Mouse (Mus musculus) hindbrain, embryonic 13.5 days (tissue): ENCODE measurements at regions not wholly inside any gene's neighbourhood (a gene's known extent, or its start where the extent isn't known, plus 50 kb on each side); places are given as distances from the start of the nearest gene placed in this dataset.
A peak's percentile ranks its signal among the peaks of the same experiment; 100 is the strongest.

ENCODE experiments used
- ATAC-seq: fragments of 200-750 bp; cut with Nextera tagmentation; 2 replicates; pipeline ENCODE4 v1.8.0; 2017; ENCODE audit warnings: moderate TSS enrichment; ENCODE audit not compliant: low FRiP score
- H3K27ac ChIP-seq: fragments of 300-500 bp; sonication (generic); 2 replicates; pipeline ENCODE4 v1.5.1; 2015; ENCODE audit warnings: inconsistent platforms, mild to moderate bottlenecking, moderate library complexity
- H3K27me3 ChIP-seq: fragments of 300-500 bp; sonication (generic); 2 replicates; pipeline ENCODE4 v1.6.1; 2015; ENCODE audit warnings: mild to moderate bottlenecking, inconsistent platforms
- H3K36me3 ChIP-seq: fragments of 300-500 bp; sonication (generic); 2 replicates; pipeline ENCODE4 v1.6.1; 2015; ENCODE audit warnings: mild to moderate bottlenecking, inconsistent platforms
- H3K4me1 ChIP-seq: fragments of 300-500 bp; sonication (generic); replicated peaks from 2 replicates; pipeline ENCODE4 v1.6.1; 2015; ENCODE audit warnings: inconsistent platforms
- H3K4me2 ChIP-seq: fragments of 300-500 bp; sonication (generic); 2 replicates; pipeline ENCODE4 v1.6.1; 2015; ENCODE audit warnings: inconsistent platforms, mild to moderate bottlenecking, moderate library complexity
- H3K4me3 ChIP-seq: fragments of 300-500 bp; sonication (generic); 2 replicates; pipeline ENCODE4 v1.5.1; 2015; ENCODE audit warnings: mild to moderate bottlenecking, inconsistent platforms
- H3K9ac ChIP-seq: fragments of 300-500 bp; sonication (generic); 2 replicates; pipeline ENCODE4 v1.6.1; 2015; ENCODE audit warnings: mild to moderate bottlenecking, inconsistent platforms
- H3K9me3 ChIP-seq: fragments of 300-500 bp; sonication (generic); 2 replicates; pipeline ENCODE4 v1.6.1; 2016; ENCODE audit warnings: inconsistent platforms
- WGBS: fragments of 180-500 bp; shearing (Covaris S2); methylation state at CpG from one replicate; pipeline ENCODE4 v1.1.7; 2015; 5-methylcytosine and 5-hydroxymethylcytosine counted together

DNA sequence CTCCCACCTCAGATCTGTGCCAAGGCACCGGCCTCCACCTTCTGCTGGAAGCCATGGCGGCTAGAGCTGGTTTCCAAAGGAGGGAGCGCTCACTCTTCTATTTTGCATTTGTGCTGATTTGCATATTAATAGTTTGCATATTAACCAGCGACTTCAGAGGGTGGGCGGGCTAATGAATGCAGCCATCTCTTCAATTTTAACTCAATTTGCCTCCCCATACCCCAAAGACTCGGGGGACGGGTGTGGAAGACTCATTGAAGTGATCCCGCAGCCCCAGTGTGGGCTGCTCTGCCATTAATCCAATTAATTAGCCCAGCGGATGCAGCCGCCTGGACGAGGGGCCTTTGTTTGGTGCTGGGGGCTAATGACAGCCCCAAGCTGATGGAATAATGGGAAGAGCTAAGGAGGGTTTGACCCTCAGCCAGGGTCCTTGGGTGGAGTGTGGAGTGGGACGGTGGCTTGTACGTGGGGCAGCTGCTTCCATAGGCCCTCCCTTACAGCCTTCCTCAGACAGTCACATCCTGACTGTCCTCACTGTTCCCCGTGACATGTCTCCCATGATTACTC lies 103.0 kb downstream of the Gm26897 start:
- Histone ChIP-seq H3K36me3 (no peaks in the 10 kb centered on the region), H3K4me1 (peaks cover 21% of the 10 kb centered on the region), H3K9ac (no peak overlapping the region; the same call in 1 of the 2 replicates), H3K4me2 (peak overlapping the region; percentile 25), H3K4me3 (no peak overlapping the region), H3K27me3 (peaks cover 23% of the 10 kb centered on the region), H3K9me3 (no peaks in the 10 kb centered on the region), H3K27ac (peak overlapping the region; percentile 83)
- WGBS: 7% methylated on average over 14 of the region's 14 CpGs
- ATAC-seq: peak; percentile 80

DNA sequence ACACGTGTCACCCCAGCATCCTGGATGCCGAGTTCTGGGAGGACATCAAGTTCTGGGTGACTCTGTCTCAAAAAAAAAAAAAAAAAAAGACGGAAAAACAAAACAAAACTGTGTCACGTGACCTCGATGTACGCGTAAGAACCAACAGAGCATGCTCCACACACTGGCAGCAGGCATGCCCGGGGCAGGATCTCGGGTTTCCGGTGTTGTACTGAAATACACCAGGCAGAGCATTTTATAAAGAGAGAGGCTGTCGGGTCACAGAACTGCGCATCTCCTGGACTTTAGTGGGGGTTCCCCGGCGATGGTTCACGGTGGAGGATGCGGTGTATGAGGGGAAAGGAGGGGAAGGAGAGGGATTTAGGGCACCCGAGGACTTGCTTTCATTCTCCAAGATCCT lies 108.7 kb downstream of the Gm26897 start:
- H3K36me3 ChIP-seq: no peaks in the 10 kb centered on the region
- 0 out of 2 replicates have a peak, but pooled peaks cover 23% of the 10 kb centered on the region for H3K27me3 ChIP-seq
- WGBS: 50% methylated on average over 17 of the region's 17 CpGs
- peaks cover 32% of the 10 kb centered on the region for H3K4me1 ChIP-seq
- no peak for ATAC-seq
- H3K9ac ChIP-seq: no peak overlapping the region
- no peak overlapping the region for H3K4me3 ChIP-seq
- no peaks in the 10 kb centered on the region for H3K9me3 ChIP-seq
- H3K27ac ChIP-seq: peak overlapping the region; percentile 66; the same call in 1 of the 2 replicates
- 0 out of 2 replicates have a peak overlapping the region, but pooled peaks have one; percentile 2 for H3K4me2 ChIP-seq

GRCm38 (mm10) chr5:111843622-111844239 lies 110.0 kb downstream of the Gm26897 start:
- 29% methylated on average over 17 of the region's 17 CpGs for WGBS
- no peak for ATAC-seq
- H3K4me1 ChIP-seq: peaks cover 32% of the 10 kb centered on the region
- no peak overlapping the region for H3K9ac ChIP-seq
- no peaks in the 10 kb centered on the region for H3K9me3 ChIP-seq
- no peak overlapping the region for H3K4me3 ChIP-seq
- H3K27ac ChIP-seq: peak overlapping the region; percentile 59
- no peaks in the 10 kb centered on the region for H3K36me3 ChIP-seq
- 0 out of 2 replicates have a peak, but pooled peaks cover 17% of the 10 kb centered on the region for H3K27me3 ChIP-seq
- H3K4me2 ChIP-seq: peak overlapping the region; percentile 10

DNA sequence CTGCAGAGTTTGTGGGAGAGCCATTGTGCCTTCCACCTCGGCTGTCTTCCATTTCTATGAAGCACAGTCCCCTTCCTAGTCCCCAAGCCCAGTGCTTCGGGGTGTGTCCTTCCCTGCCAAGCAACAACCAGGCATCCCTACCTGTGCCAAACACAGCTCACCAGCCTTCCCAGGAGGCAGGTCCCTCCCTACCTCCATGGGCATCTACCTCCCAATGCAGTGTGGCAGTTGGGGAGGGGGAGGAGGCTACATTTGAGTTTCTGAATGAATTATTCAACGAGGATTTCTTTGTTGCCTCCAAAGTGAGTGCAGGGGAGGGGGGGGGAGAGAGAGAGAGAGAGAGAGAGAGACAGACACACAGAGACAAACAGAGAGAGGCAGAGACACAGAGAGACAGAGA lies 110.8 kb downstream of the Gm26897 start:
- no peaks in the 10 kb centered on the region for H3K36me3 ChIP-seq
- peak overlapping the region; percentile 59; the same call in 1 of the 2 replicates for H3K27ac ChIP-seq
- no peak overlapping the region for H3K4me2 ChIP-seq
- H3K27me3 ChIP-seq: 0 out of 2 replicates have a peak, but pooled peaks cover 16% of the 10 kb centered on the region
- no peak overlapping the region for H3K4me3 ChIP-seq
- ATAC-seq: no peak
- H3K9me3 ChIP-seq: no peaks in the 10 kb centered on the region
- no peak overlapping the region for H3K9ac ChIP-seq
- peaks cover 32% of the 10 kb centered on the region for H3K4me1 ChIP-seq
- 32% methylated on average over 3 of the region's 3 CpGs for WGBS

- ATAC-seq: no peak
- WGBS: 83% methylated on average over 9 of the region's 10 CpGs
Measured at GRCm38 (mm10) chr5:111848917-111849316, 115.2 kb downstream of the Gm26897 start.

DNA sequence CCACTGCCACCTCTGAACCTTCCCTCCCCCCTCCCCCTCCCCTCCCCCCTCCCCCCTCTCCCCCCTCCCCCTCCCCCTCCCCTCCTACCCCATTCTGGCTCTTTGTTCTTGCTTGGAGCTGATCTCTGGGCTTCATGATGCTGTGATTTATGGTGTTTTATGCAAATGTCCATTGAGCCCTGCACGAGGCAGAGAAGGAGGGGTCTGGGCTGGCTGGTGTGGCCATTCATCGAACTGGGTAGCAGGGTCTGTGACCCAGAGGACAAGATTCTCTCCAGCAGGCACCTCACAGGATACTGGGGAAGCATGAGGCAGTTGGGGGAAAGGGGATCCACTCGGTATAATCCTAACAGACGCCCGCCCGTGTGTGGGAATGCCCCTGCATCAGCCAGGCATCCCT lies 119.0 kb downstream of the Gm26897 start:
- 0 out of 2 replicates have a peak, but pooled peaks have one; percentile 29 for ATAC-seq
- 17% methylated on average over 6 of the region's 6 CpGs for WGBS

More at GRCm38 (mm10) chr5:111848917-111849316, 115.2 kb downstream of the Gm26897 start:
- Histone ChIP-seq H3K4me3 (no peak overlapping the region), H3K36me3 (no peaks in the 10 kb centered on the region), H3K9me3 (no peaks in the 10 kb centered on the region), H3K27me3 (0 out of 2 replicates have a peak, but pooled peaks cover 20% of the 10 kb centered on the region), H3K27ac (no peak overlapping the region), H3K4me2 (no peak overlapping the region), H3K4me1 (peaks cover 29% of the 10 kb centered on the region), H3K9ac (no peak overlapping the region)

GRCm38 (mm10) chr5:111855366-111855765 lies 121.6 kb downstream of the Gm26897 start:
- Histone ChIP-seq H3K9ac (no peak overlapping the region), H3K9me3 (no peaks in the 10 kb centered on the region), H3K36me3 (no peaks in the 10 kb centered on the region), H3K4me3 (no peak overlapping the region), H3K4me2 (no peak overlapping the region), H3K4me1 (peaks cover 37% of the 10 kb centered on the region), H3K27me3 (peaks cover 17% of the 10 kb centered on the region), H3K27ac (no peak overlapping the region)
- ATAC-seq: no peak
- WGBS: 85% methylated on average over 2 of the region's 2 CpGs

More for the DNA sequence above, 119.0 kb downstream of the Gm26897 start:
- Histone ChIP-seq H3K4me2 (no peak overlapping the region), H3K9me3 (no peaks in the 10 kb centered on the region), H3K4me1 (peaks cover 31% of the 10 kb centered on the region), H3K27me3 (peaks cover 20% of the 10 kb centered on the region), H3K36me3 (no peaks in the 10 kb centered on the region), H3K27ac (no peak overlapping the region), H3K9ac (no peak overlapping the region), H3K4me3 (no peak overlapping the region)

- H3K27me3 ChIP-seq: peaks cover 7% of the 10 kb centered on the region
- no peaks in the 10 kb centered on the region for H3K36me3 ChIP-seq
- WGBS: 22% methylated on average over 7 of the region's 7 CpGs
- H3K9ac ChIP-seq: no peak overlapping the region
- no peak overlapping the region for H3K4me2 ChIP-seq
- H3K4me1 ChIP-seq: peaks cover 35% of the 10 kb centered on the region
- no peak for ATAC-seq
- H3K27ac ChIP-seq: no peak overlapping the region
- no peaks in the 10 kb centered on the region for H3K9me3 ChIP-seq
- no peak overlapping the region for H3K4me3 ChIP-seq
Measured at GRCm38 (mm10) chr5:111857200-111857599, 123.5 kb downstream of the Gm26897 start.

DNA sequence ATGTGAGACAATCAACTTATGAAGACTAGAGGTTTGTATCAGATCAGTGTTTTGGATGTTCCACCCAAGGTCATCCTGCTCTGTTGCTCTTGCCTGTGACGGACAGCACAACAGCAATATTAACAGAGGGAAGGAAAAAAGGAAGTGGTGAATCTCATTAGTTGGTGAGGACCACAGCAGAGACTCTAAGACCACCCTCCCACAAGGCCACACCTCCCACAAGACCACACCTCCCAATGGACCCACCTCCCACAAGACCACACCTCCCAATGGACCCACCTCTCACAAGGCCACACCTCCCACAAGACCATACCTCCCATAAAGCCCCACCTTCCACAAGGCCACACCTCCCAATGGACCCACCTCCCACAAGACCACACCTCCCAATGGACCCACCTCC lies 126.7 kb downstream of the Gm26897 start:
- no peaks in the 10 kb centered on the region for H3K36me3 ChIP-seq
- peaks cover 3% of the 10 kb centered on the region for H3K27me3 ChIP-seq
- no peak for ATAC-seq
- 88% methylated on average over 1 of the region's 1 CpGs for WGBS
- peaks cover 18% of the 10 kb centered on the region for H3K4me1 ChIP-seq
- H3K4me2 ChIP-seq: no peak overlapping the region
- no peak overlapping the region for H3K9ac ChIP-seq
- H3K4me3 ChIP-seq: no peak overlapping the region
- H3K27ac ChIP-seq: no peak overlapping the region
- H3K9me3 ChIP-seq: no peaks in the 10 kb centered on the region

DNA sequence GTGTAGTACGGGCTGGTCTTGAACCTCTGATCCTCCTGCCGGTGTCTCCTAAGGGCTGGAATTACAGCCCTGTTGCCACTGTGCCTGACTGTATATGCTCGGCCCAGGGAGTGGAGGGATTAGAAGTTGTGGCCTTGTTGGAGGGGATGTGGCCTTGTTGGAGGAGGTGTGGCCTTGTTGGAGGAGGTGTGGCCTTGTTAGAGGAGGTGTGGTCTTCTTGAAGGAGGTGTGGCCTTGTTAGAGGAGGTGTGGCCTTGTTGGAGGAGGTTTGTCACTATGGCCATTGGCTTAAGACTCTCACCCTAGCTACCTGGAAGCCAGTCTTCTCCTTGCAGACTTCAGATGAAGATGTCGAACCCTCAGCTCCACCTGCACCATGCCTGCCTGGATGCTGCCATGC lies 128.6 kb downstream of the Gm26897 start:
- no peak for ATAC-seq
- WGBS: 97% methylated on average over 4 of the region's 4 CpGs
- no peaks in the 10 kb centered on the region for H3K9me3 ChIP-seq
- no peak overlapping the region for H3K4me3 ChIP-seq
- H3K4me2 ChIP-seq: no peak overlapping the region
- peaks cover 10% of the 10 kb centered on the region for H3K4me1 ChIP-seq
- H3K27me3 ChIP-seq: no peaks in the 10 kb centered on the region
- H3K9ac ChIP-seq: no peak overlapping the region
- H3K36me3 ChIP-seq: no peaks in the 10 kb centered on the region
- no peak overlapping the region for H3K27ac ChIP-seq

DNA sequence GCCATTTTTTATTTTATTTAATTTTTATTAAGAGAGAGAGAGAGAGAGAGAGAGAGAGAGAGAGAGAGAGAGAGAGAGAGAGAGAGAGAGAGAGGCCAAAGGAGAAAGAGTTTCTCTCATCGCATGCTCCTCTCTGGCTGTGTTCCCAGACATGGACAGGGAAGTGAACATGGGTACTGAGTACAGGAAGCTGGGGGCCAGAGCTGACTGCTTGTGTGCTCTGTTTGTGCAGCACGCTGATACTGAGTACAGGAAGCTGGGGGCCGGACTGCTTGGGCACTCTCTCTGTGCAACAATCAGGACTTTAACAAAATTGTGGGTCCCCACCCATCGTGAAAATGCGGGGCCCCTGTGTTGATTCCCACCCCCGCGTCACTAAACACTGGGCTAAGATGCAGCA lies 130.2 kb downstream of the Gm26897 start:
- WGBS: 67% methylated on average over 7 of the region's 7 CpGs
- Histone ChIP-seq H3K4me2 (no peak overlapping the region), H3K4me3 (no peak overlapping the region), H3K27ac (no peak overlapping the region), H3K4me1 (no peaks in the 10 kb centered on the region; the same call in none of the 2 replicates), H3K9me3 (no peaks in the 10 kb centered on the region), H3K9ac (no peak overlapping the region), H3K27me3 (no peaks in the 10 kb centered on the region), H3K36me3 (no peaks in the 10 kb centered on the region)
- ATAC-seq: no peak

GRCm38 (mm10) chr5:111864606-111865005 lies 130.9 kb downstream of the Gm26897 start:
- Histone ChIP-seq H3K4me2 (no peak overlapping the region), H3K9ac (no peak overlapping the region), H3K4me3 (no peak overlapping the region), H3K36me3 (no peaks in the 10 kb centered on the region), H3K9me3 (0 out of 2 replicates have a peak, but pooled peaks cover 1% of the 10 kb centered on the region), H3K27me3 (no peaks in the 10 kb centered on the region), H3K27ac (no peak overlapping the region), H3K4me1 (no peaks in the 10 kb centered on the region; the same call in none of the 2 replicates)
- 69% methylated on average over 13 of the region's 13 CpGs for WGBS
- ATAC-seq: no peak

- Histone ChIP-seq H3K36me3 (peaks cover 4% of the 10 kb centered on the region; the same call in 1 of the 2 replicates), H3K4me2 (no peak overlapping the region), H3K9me3 (peaks cover 36% of the 10 kb centered on the region), H3K4me1 (no peaks in the 10 kb centered on the region; the same call in none of the 2 replicates), H3K27me3 (no peaks in the 10 kb centered on the region), H3K9ac (no peak overlapping the region), H3K4me3 (no peak overlapping the region), H3K27ac (no peak overlapping the region)
- 79% methylated on average over 12 of the region's 12 CpGs for WGBS
- ATAC-seq: no peak
Measured at GRCm38 (mm10) chr5:111869011-111869410, 135.3 kb downstream of the Gm26897 start.
